ENCODE assay signal across 8 mouse cellular contexts in the genomic region with DNA sequence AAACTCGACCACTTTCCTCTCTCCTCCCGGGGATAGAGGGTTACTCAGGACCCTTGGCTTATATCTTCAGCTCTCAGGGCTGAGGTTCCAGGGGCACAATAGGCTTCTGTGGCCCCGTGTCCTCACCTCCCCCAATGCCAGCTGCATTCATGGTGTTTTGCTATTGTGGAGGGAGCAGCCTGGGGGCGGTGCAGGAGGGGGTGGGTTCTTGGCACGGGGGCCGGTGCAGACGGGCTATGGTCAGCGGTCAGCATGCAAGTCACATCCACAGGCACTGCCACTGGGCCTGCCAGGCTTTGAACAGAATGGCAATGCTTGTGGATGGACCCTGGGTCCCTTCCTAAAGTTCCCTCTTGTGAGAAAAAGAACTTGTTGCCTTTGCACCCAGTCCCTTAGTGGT. TPM values are rescaled to one million over a fixed set of nuclear protein-coding genes. Genes with fewer than 3 reads are reported as not detected.
A peak's percentile ranks its signal among the peaks of the same experiment; 100 is the strongest.
DNase-seq lines count a peak whose midpoint lies in the region; ATAC-seq and TF ChIP-seq lines count a peak whose summit lies in the region.

No protein-coding gene starts in this region.

- DNase-seq in heart, adult 18-20 months, result no peak
- peak; percentile 21 to 45 for DNase-seq in cerebellum, adult 18-20 months
- peak; percentile 52 to 65 for DNase-seq in frontal cortex, postnatal 36 days (ENCODE audit: low spot score in 2 of 2)
- DNase-seq in left cerebral cortex, postnatal 10 days (ENCODE audit: extremely low spot score in 1 of 2, low spot score in 2 of 2), result peak; percentile 70 to 83
- no peak for DNase-seq in adrenal gland, adult 8-10 months
- DNase-seq in adipocyte (ENCODE audit: low spot score), result no peak

- peak overlapping the region; percentile 88 for H3K9ac ChIP-seq in heart, embryonic 11.5 days (ENCODE audit: low read depth, low read length)

- no peaks in the 10 kb centered on the region for H3K27me3 ChIP-seq in heart, embryonic 11.5 days (ENCODE audit: control insufficient read depth, insufficient read depth, low read length)

- H3K4me1 ChIP-seq in heart, embryonic 11.5 days (ENCODE audit: control insufficient read depth, insufficient read depth, low read length), result peaks cover 32% of the 10 kb centered on the region
- H3K4me1 ChIP-seq in olfactory bulb, adult 2 months (ENCODE audit: control insufficient read depth, insufficient read depth, low read length), result peaks cover 33% of the 10 kb centered on the region

- H3K9me3 ChIP-seq in heart, embryonic 11.5 days (replicated peaks; ENCODE audit: control insufficient read depth, low read length), result no peaks in the 10 kb centered on the region

- ATAC-seq in heart, embryonic 11.5 days (replicated peaks; ENCODE audit: insufficient number of reproducible peaks, low FRiP score, low TSS enrichment), result no peak

- no peak overlapping the region for H3K27ac ChIP-seq in heart, embryonic 11.5 days (ENCODE audit: low read depth, low read length)
- peak overlapping the region; percentile 27; the same call in 1 of the 2 replicates for H3K27ac ChIP-seq in olfactory bulb, adult 2 months (ENCODE audit: insufficient read depth, low read depth, low read length)

- H3K36me3 ChIP-seq in heart, embryonic 11.5 days (ENCODE audit: control insufficient read depth, insufficient read depth, low read length), result no peaks in the 10 kb centered on the region

- H3K4me3 ChIP-seq in heart, embryonic 11.5 days (ENCODE audit: low read depth, low read length), result peak overlapping the region; percentile 4; the same call in 1 of the 2 replicates
- no peak overlapping the region for H3K4me3 ChIP-seq in olfactory bulb, adult 2 months (ENCODE audit: insufficient read depth, low read depth, low read length)

- WGBS in heart, embryonic 11.5 days (ENCODE audit: insufficient replicate concordance), result 47% methylated on average over 8 of the region's 8 CpGs
- 35% methylated on average over 8 of the region's 8 CpGs for WGBS in olfactory bulb, adult 2 months

- TF ChIP-seq CTCF in olfactory bulb, adult 2 months (IDR thresholded peaks at IDR 0.05; ENCODE audit: insufficient read depth, low read depth, low read length), result no peak

- TF ChIP-seq POLR2A in olfactory bulb, adult 2 months (IDR thresholded peaks at IDR 0.05; ENCODE audit: insufficient read depth, low read depth, low read length), result no peak

- intact Hi-C loops in left cerebral cortex, postnatal 10 days (cut with DNase I), result loop anchor here (10.0 kb wide), 1 partner anchor 51 kb away; no protein-coding TSS in a partner anchor

- H3K4me2 ChIP-seq in heart, embryonic 11.5 days, result peak overlapping the region; percentile 94

RNA-seq across cellular contexts. Expression of gene Zcchc24, which starts 2.9 kb away (rescaled TPM):
- 18.9 and 22.6 TPM in 2 replicates for polyA plus RNA-seq in heart, embryonic 11.5 days (2014; fragmentation: Nextera tagmentation; extraction: Ambion mirVana)
- total RNA-seq in heart, adult 18-20 months (2021), result 10 to 100 TPM; 33.9 to 34.9 TPM
- 10 to 100 TPM; 34.9 to 41.8 TPM for total RNA-seq in left cerebral cortex, postnatal 10 days (2021)
- not detected in 2 replicates for polyA plus RNA-seq in olfactory bulb, adult 2 months (2012; ENCODE audit: insufficient read depth, insufficient read length, low replicate concordance, missing spikeins)
- 10 to 100 TPM; 17.8 to 25.0 (median 21.1) TPM for total RNA-seq in adrenal gland, adult 8-10 months (2022)

Comparison
In these comparisons a context has a peak if more than half of its experiments do, and no peak if none do; other contexts are left out.
1. DNase-seq: peak in cerebellum, adult 18-20 months (2 of 2), frontal cortex, postnatal 36 days (2 of 2) and left cerebral cortex, postnatal 10 days (2 of 2); none in heart, adult 18-20 months (0 of 2), adrenal gland, adult 8-10 months (single experiment) and adipocyte (single experiment).